Mouse (Mus musculus): ENCODE measurements at regions not wholly inside any gene's neighbourhood (a gene's known extent, or its start where the extent isn't known, plus 50 kb on each side); places are given as distances from the start of the nearest gene placed in this dataset.

DNA sequence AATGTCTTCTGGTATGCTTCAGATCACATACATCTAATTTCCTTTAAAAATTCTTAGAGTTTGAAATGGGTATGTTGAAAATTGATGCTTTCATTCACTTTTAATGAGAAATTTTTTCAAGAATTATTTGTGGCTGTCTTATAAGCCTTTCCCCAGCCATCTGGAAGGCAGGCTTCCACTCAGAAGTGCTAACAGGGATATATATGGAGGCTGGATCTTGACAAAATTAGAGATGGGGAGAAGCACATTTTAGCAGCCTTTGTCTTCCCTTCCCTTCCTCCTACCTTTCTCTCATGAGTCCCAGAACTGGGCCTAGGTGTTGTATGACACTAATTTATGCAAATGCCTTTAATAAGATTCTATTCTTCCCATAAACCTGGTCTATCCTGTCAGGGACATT is 1387.8 kb upstream of the Lrrc6 start:
- TF ChIP-seq EP300 (IDR thresholded peaks at IDR 0.05) (no peak), CTCF (IDR thresholded peaks at IDR 0.05) (no peak)

All from lung, postnatal 0 days (tissue).